Mouse (Mus musculus): ENCODE results near the gene Dnmt1. TPM values are rescaled to one million over a fixed set of nuclear protein-coding genes. Genes with fewer than 3 reads are reported as not detected.

The Dnmt1 gene
- total and polyA plus RNA-seq, 2 experiments from 2014 or later, result 39.9 to 101 TPM

- H3K9me3 ChIP-seq (ENCODE audit: low read length), result no peaks in the 10 kb centered on the region
- peak overlapping the region; percentile 65 for H3K4me3 ChIP-seq (ENCODE audit: low read depth, low read length)
- H3K36me3 ChIP-seq (ENCODE audit: insufficient read depth), result no peaks in the 10 kb centered on the region
- peak overlapping the region; percentile 70 for H3K9ac ChIP-seq
- WGBS, result 1% methylated on average over 4 of the region's 4 CpGs
- 0 out of 2 replicates have a peak, but pooled peaks have one; percentile 10 for TF ChIP-seq CTCF (IDR thresholded peaks at IDR 0.05; ENCODE audit: low read depth)
- no peak overlapping the region for H3K27ac ChIP-seq (ENCODE audit: low read depth, low read length)
- DNase-seq (no peak), ATAC-seq (no peak)
- peak overlapping the region; percentile 100 for H3K4me2 ChIP-seq (ENCODE audit: low read depth)
- 0 out of 2 replicates have a peak, but pooled peaks cover 10% of the 10 kb centered on the region for H3K4me1 ChIP-seq (ENCODE audit: insufficient read depth)
- H3K27me3 ChIP-seq (ENCODE audit: insufficient read depth, low read length), result no peaks in the 10 kb centered on the region
Measured at GRCm38 (mm10) chr9:20976961-20977689, 17.4 kb upstream of the Dnmt1 start.

GRCm38 (mm10) chr9:20976216-20976960 is 16.7 kb upstream of the Dnmt1 start, which contains the start of gene S1pr2:
Gene S1pr2 (minus strand): TSS chr9:20976781.
- TF ChIP-seq CTCF (IDR thresholded peaks at IDR 0.05; ENCODE audit: low read depth), result no peak
- ATAC-seq (peak; percentile 53), DNase-seq (peak; percentile 72)
- Histone ChIP-seq H3K9ac (peak within 1 kb of the TSS; percentile 70), H3K4me1 (ENCODE audit: insufficient read depth) (0 out of 2 replicates have a peak, but pooled peaks cover 10% of the 10 kb centered on the region), H3K4me2 (ENCODE audit: low read depth) (peak within 1 kb of the TSS; percentile 100), H3K4me3 (ENCODE audit: low read depth, low read length) (peak within 1 kb of the TSS; percentile 65), H3K27ac (ENCODE audit: low read depth, low read length) (0 out of 2 replicates have a peak within 1 kb of the TSS, but pooled peaks have one; percentile 35), H3K36me3 (ENCODE audit: insufficient read depth) (no peaks in the 10 kb centered on the region), H3K9me3 (ENCODE audit: low read length) (no peaks in the 10 kb centered on the region), H3K27me3 (ENCODE audit: insufficient read depth, low read length) (no peaks in the 10 kb centered on the region)
- WGBS, result 2% methylated on average over 45 of the region's 47 CpGs

- no peak for TF ChIP-seq CTCF (IDR thresholded peaks at IDR 0.05; ENCODE audit: low read depth)
- DNase-seq (peak; percentile 64), ATAC-seq (peak; percentile 71)
- Histone ChIP-seq H3K4me2 (ENCODE audit: low read depth) (peak overlapping the region; percentile 100), H3K9ac (peak overlapping the region; percentile 70), H3K27me3 (ENCODE audit: insufficient read depth, low read length) (no peaks in the 10 kb centered on the region), H3K36me3 (ENCODE audit: insufficient read depth) (no peaks in the 10 kb centered on the region), H3K27ac (ENCODE audit: low read depth, low read length) (no peak overlapping the region), H3K9me3 (ENCODE audit: low read length) (no peaks in the 10 kb centered on the region), H3K4me1 (ENCODE audit: insufficient read depth) (0 out of 2 replicates have a peak, but pooled peaks cover 10% of the 10 kb centered on the region), H3K4me3 (ENCODE audit: low read depth, low read length) (peak overlapping the region; percentile 65)
- 1% methylated on average over 44 of the region's 45 CpGs for WGBS
Measured at GRCm38 (mm10) chr9:20975431-20976215, 15.9 kb upstream of the Dnmt1 start.

GRCm38 (mm10) chr9:20973682-20974075 is 14.0 kb upstream of the Dnmt1 start:
- Histone ChIP-seq H3K4me2 (ENCODE audit: low read depth) (no peak overlapping the region), H3K9ac (no peak overlapping the region), H3K9me3 (ENCODE audit: low read length) (no peaks in the 10 kb centered on the region), H3K4me3 (ENCODE audit: low read depth, low read length) (no peak overlapping the region), H3K36me3 (ENCODE audit: insufficient read depth) (no peaks in the 10 kb centered on the region), H3K4me1 (ENCODE audit: insufficient read depth) (0 out of 2 replicates have a peak, but pooled peaks cover 10% of the 10 kb centered on the region), H3K27me3 (ENCODE audit: insufficient read depth, low read length) (no peaks in the 10 kb centered on the region), H3K27ac (ENCODE audit: low read depth, low read length) (no peak overlapping the region)
- TF ChIP-seq CTCF (IDR thresholded peaks at IDR 0.05; ENCODE audit: low read depth), result no peak
- DNase-seq (no peak), ATAC-seq (no peak)
- WGBS, result 50% methylated on average over 6 of the region's 6 CpGs

GRCm38 (mm10) chr9:20973001-20973681 is 13.5 kb upstream of the Dnmt1 start:
- Histone ChIP-seq H3K9me3 (ENCODE audit: low read length) (no peaks in the 10 kb centered on the region), H3K27me3 (ENCODE audit: insufficient read depth, low read length) (no peaks in the 10 kb centered on the region), H3K4me1 (ENCODE audit: insufficient read depth) (0 out of 2 replicates have a peak, but pooled peaks cover 10% of the 10 kb centered on the region), H3K36me3 (ENCODE audit: insufficient read depth) (no peaks in the 10 kb centered on the region), H3K4me3 (ENCODE audit: low read depth, low read length) (no peak overlapping the region), H3K4me2 (ENCODE audit: low read depth) (no peak overlapping the region), H3K9ac (no peak overlapping the region), H3K27ac (ENCODE audit: low read depth, low read length) (no peak overlapping the region)
- WGBS, result 93% methylated on average over 4 of the region's 4 CpGs
- ATAC-seq (no peak), DNase-seq (no peak)
- TF ChIP-seq CTCF (IDR thresholded peaks at IDR 0.05; ENCODE audit: low read depth), result no peak

All from forebrain, postnatal 0 days (tissue).